Mouse (Mus musculus) liver, postnatal 0 days (tissue): ENCODE measurements around the gene Cbll1.
"Not testable (repeated sequence)": the region's sequence is repeated elsewhere in the genome, so short reads cannot be mapped to it uniquely, and the experiment has no call there.

ENCODE experiments used
- CTCF ChIP-seq: sonication (generic); IDR thresholded peaks from 2 replicates; pipeline ENCODE4 v1.5.1; 2016; ENCODE audit warnings: antibody characterized with exemption, low read depth
- EP300 ChIP-seq: IDR thresholded peaks from 2 replicates; pipeline ENCODE4 v1.6.1; 2016; ENCODE audit warnings: antibody characterized with exemption, low read depth, mild to moderate bottlenecking

DNA sequence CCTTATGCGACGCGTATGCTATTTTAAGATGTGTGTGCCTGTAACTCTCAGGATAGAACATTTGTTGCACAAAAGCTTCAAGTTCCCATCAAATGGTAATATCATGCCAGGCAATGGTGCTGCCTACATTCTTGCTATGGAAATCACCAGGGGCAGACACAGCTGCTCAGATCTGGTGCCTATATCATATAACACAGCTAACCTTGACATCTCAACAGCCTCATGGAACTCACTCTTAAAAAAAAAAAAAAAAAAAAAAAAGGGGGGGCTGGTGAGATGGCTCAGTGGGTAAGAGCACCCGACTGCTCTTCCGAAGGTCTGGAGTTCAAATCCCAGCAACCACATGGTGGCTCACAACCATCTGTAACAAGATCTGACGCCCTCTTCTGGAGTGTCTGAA lies 21.2 kb downstream of the Cbll1 start:
- TF ChIP-seq CTCF, EP300: not testable (repeated sequence)
